Mouse (Mus musculus) intestine, embryonic 16.5 days (tissue): ENCODE results near the gene Runx2. TPM values are rescaled to one million over a fixed set of nuclear protein-coding genes. Genes with fewer than 3 reads are reported as not detected.

Experiments used
- ATAC-seq: fragments of 200-750 bp; cut with Nextera tagmentation; 2 replicates; pipeline ENCODE4 v1.8.0; 2017; ENCODE audit warnings: moderate TSS enrichment, moderate library complexity
- H3K27ac ChIP-seq: fragments of 300-500 bp; sonication (generic); 2 replicates; pipeline ENCODE4 v1.5.1; 2014; ENCODE audit warnings: mild to moderate bottlenecking, low read length
- H3K27me3 ChIP-seq: fragments of 300-500 bp; sonication (generic); replicated peaks from 2 replicates; pipeline ENCODE4 v1.6.1; 2014; ENCODE audit warnings: low read length, control low read depth, mixed read lengths; ENCODE audit not compliant: control insufficient read depth, insufficient read depth
- H3K36me3 ChIP-seq: fragments of 300-500 bp; sonication (generic); 2 replicates; pipeline ENCODE4 v1.6.1; 2014; ENCODE audit warnings: low read length, control low read depth; ENCODE audit not compliant: control insufficient read depth, insufficient read depth
- H3K4me1 ChIP-seq: fragments of 300-500 bp; sonication (generic); 2 replicates; pipeline ENCODE4 v1.6.1; 2014; ENCODE audit warnings: low read length, control low read depth, mixed read lengths; ENCODE audit not compliant: control insufficient read depth, insufficient read depth
- H3K4me2 ChIP-seq: fragments of 300-500 bp; sonication (generic); 2 replicates; pipeline ENCODE4 v1.6.1; 2014; ENCODE audit warnings: low read depth, low read length, control low read depth
- H3K4me3 ChIP-seq: fragments of 300-500 bp; sonication (generic); 2 replicates; pipeline ENCODE4 v1.5.1; 2014; ENCODE audit warnings: mild to moderate bottlenecking, low read length
- H3K9ac ChIP-seq: fragments of 300-500 bp; sonication (generic); 2 replicates; pipeline ENCODE4 v1.6.1; 2014; ENCODE audit warnings: low read depth, low read length
- H3K9me3 ChIP-seq: fragments of 300-500 bp; sonication (generic); 2 replicates; pipeline ENCODE4 v1.6.1; 2016; ENCODE audit warnings: low read length, control low read depth; ENCODE audit not compliant: control insufficient read depth
- WGBS: fragments of 180-500 bp; shearing (Covaris S2); extraction: QIAGEN DNeasy Blood & Tissue Kit; methylation state at CpG from one replicate; pipeline ENCODE4 v1.1.7; 2014; 5-methylcytosine and 5-hydroxymethylcytosine counted together
- polyA plus RNA-seq: library from polyadenylated mRNA; unstranded; fragments of >200 nt; fragmentation: Nextera tagmentation; extraction: Ambion mirVana; gene quantifications from 2 replicates; pipeline ENCODE4 v1.2.1, GENCODE M21; 2015

The Runx2 gene
- polyA plus RNA-seq, 1 experiment from 2014 or later = 0.62 TPM

GRCm38 (mm10) chr17:44738121-44738637, 76.4 kb downstream of the Runx2 start:
- H3K36me3 ChIP-seq = no peaks in the 10 kb centered on the region
- peak overlapping the region; percentile 22; the same call in 1 of the 2 replicates for H3K4me2 ChIP-seq
- H3K27ac ChIP-seq = no peak overlapping the region
- peaks cover 20% of the 10 kb centered on the region for H3K4me1 ChIP-seq
- no peak overlapping the region for H3K9ac ChIP-seq
- no peak for ATAC-seq
- peaks cover 50% of the 10 kb centered on the region for H3K27me3 ChIP-seq
- H3K4me3 ChIP-seq = peak overlapping the region; percentile 13; the same call in 1 of the 2 replicates
- 2% methylated on average over 21 of the region's 22 CpGs for WGBS
- H3K9me3 ChIP-seq = no peaks in the 10 kb centered on the region

- Histone ChIP-seq H3K4me1 (peaks cover 20% of the 10 kb centered on the region), H3K27ac (no peak overlapping the region), H3K4me2 (peak overlapping the region; percentile 22; the same call in 1 of the 2 replicates), H3K36me3 (no peaks in the 10 kb centered on the region), H3K9me3 (no peaks in the 10 kb centered on the region), H3K27me3 (peaks cover 50% of the 10 kb centered on the region), H3K9ac (no peak overlapping the region), H3K4me3 (peak overlapping the region; percentile 13; the same call in 1 of the 2 replicates)
- WGBS = 1% methylated on average over 33 of the region's 33 CpGs
- no peak for ATAC-seq
Measured at GRCm38 (mm10) chr17:44737275-44738120, 77.1 kb downstream of the Runx2 start.

- peak overlapping the region; percentile 71 for H3K9ac ChIP-seq
- peak; percentile 81 for ATAC-seq
- H3K36me3 ChIP-seq = no peaks in the 10 kb centered on the region
- H3K27ac ChIP-seq = no peak overlapping the region; the same call in 1 of the 2 replicates
- WGBS = under 1% methylated on average over 73 of the region's 73 CpGs
- peak overlapping the region; percentile 95 for H3K4me2 ChIP-seq
- H3K4me3 ChIP-seq = peak overlapping the region; percentile 71
- peaks cover 51% of the 10 kb centered on the region for H3K27me3 ChIP-seq
- H3K4me1 ChIP-seq = peaks cover 20% of the 10 kb centered on the region
- no peaks in the 10 kb centered on the region for H3K9me3 ChIP-seq
Measured at GRCm38 (mm10) chr17:44735991-44736561, 78.5 kb downstream of the Runx2 start.

GRCm38 (mm10) chr17:44735223-44735990, 79.2 kb downstream of the Runx2 start:
- no peaks in the 10 kb centered on the region for H3K9me3 ChIP-seq
- under 1% methylated on average over 61 of the region's 64 CpGs for WGBS
- peak overlapping the region; percentile 71 for H3K9ac ChIP-seq
- peak; percentile 15; the same call in 1 of the 2 replicates for ATAC-seq
- peak overlapping the region; percentile 71 for H3K4me3 ChIP-seq
- H3K4me1 ChIP-seq = peaks cover 20% of the 10 kb centered on the region
- H3K4me2 ChIP-seq = peak overlapping the region; percentile 95
- no peaks in the 10 kb centered on the region for H3K36me3 ChIP-seq
- peaks cover 51% of the 10 kb centered on the region for H3K27me3 ChIP-seq
- H3K27ac ChIP-seq = no peak overlapping the region; the same call in 1 of the 2 replicates

- ATAC-seq = peak; percentile 26; the same call in 1 of the 2 replicates
- Histone ChIP-seq H3K4me1 (peaks cover 20% of the 10 kb centered on the region), H3K27ac (no peak overlapping the region), H3K4me3 (peak overlapping the region; percentile 71), H3K4me2 (peak overlapping the region; percentile 95), H3K27me3 (peaks cover 50% of the 10 kb centered on the region), H3K9ac (peak overlapping the region; percentile 71), H3K9me3 (no peaks in the 10 kb centered on the region), H3K36me3 (no peaks in the 10 kb centered on the region)
- under 1% methylated on average over 48 of the region's 48 CpGs for WGBS
Measured at GRCm38 (mm10) chr17:44734501-44735222, 79.9 kb downstream of the Runx2 start.

- peaks cover 42% of the 10 kb centered on the region for H3K27me3 ChIP-seq
- 4% methylated on average over 23 of the region's 23 CpGs for WGBS
- no peak overlapping the region for H3K27ac ChIP-seq
- no peak for ATAC-seq
- peaks cover 20% of the 10 kb centered on the region for H3K4me1 ChIP-seq
- H3K4me3 ChIP-seq = peak overlapping the region; percentile 71
- H3K9me3 ChIP-seq = no peaks in the 10 kb centered on the region
- 0 out of 2 replicates have a peak overlapping the region, but pooled peaks have one; percentile 71 for H3K9ac ChIP-seq
- H3K4me2 ChIP-seq = peak overlapping the region; percentile 95
- no peaks in the 10 kb centered on the region for H3K36me3 ChIP-seq
Measured at GRCm38 (mm10) chr17:44733544-44734310, 80.9 kb downstream of the Runx2 start.

- ATAC-seq = no peak
- peaks cover 6% of the 10 kb centered on the region; the same call in 1 of the 2 replicates for H3K27me3 ChIP-seq
- no peaks in the 10 kb centered on the region for H3K36me3 ChIP-seq
- no peaks in the 10 kb centered on the region; the same call in 1 of the 2 replicates for H3K4me1 ChIP-seq
- H3K27ac ChIP-seq = no peak overlapping the region
- no peak overlapping the region for H3K4me3 ChIP-seq
- WGBS = 37% methylated on average over 2 of the region's 2 CpGs
- no peak overlapping the region for H3K4me2 ChIP-seq
- H3K9me3 ChIP-seq = no peaks in the 10 kb centered on the region
- no peak overlapping the region for H3K9ac ChIP-seq
Measured at GRCm38 (mm10) chr17:44728464-44728863, 86.1 kb downstream of the Runx2 start.

- Histone ChIP-seq H3K4me1 (no peaks in the 10 kb centered on the region), H3K4me2 (no peak overlapping the region), H3K4me3 (no peak overlapping the region), H3K27ac (no peak overlapping the region), H3K9ac (no peak overlapping the region), H3K36me3 (no peaks in the 10 kb centered on the region), H3K9me3 (no peaks in the 10 kb centered on the region), H3K27me3 (peaks cover 4% of the 10 kb centered on the region; the same call in 1 of the 2 replicates)
- ATAC-seq = no peak
Measured at GRCm38 (mm10) chr17:44727675-44728074, 86.9 kb downstream of the Runx2 start.
